24 mouse cellular contexts compared by ENCODE assay signal in the genomic region with DNA sequence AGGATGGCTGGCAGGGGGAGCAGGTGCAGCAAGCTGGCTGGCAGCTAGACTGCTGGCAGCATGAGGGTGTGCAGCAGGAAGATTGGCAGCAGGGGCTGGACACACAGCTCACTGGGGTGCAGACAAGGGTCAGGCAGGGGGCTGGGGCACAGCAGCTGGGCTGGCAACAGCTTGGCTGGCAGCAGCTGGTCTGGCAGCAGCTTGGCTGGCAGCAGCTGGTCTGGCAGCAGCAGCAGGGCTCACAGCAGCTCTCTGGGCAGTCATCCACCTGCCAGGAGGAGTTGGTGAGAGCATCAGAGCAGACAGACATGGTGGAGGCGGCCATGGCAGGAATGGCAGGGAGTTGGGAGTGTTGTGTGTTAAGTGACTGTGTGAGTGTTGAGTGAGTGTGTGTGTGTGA. TPM values are rescaled to one million over a fixed set of nuclear protein-coding genes. Genes with fewer than 3 reads are reported as not detected.
"Had no signal": no experiment of that assay in that cellular context is flagged by ENCODE, and none has a peak within 500 bp of the region (broad histone marks: within the 10 kb centered on the region; RNA-seq: fewer than 3 reads in every experiment).

A gene (minus strand): TSS at position 325 of the 400 bp plus-strand sequence.

RNA-seq across cellular contexts. Expression of the gene that starts here (rescaled TPM):
- total RNA-seq: layer of hippocampus, adult 2 months; layer of hippocampus, postnatal 36 days; left cerebral cortex, adult 2 months; left cerebral cortex, postnatal 10 days; monocyte, adult 5-6 weeks had no signal
- polyA plus RNA-seq: kidney, adult 2 months; kidney, embryonic 14.5 days; kidney, postnatal 0 days; large intestine, adult 2 months; limb, embryonic 10.5 days; limb, embryonic 13.5 days; liver, embryonic 12.5 days; liver, embryonic 15.5 days; lung, embryonic 15.5 days; midbrain, embryonic 10.5 days; midbrain, embryonic 13.5 days; midbrain, embryonic 16.5 days; neural tube, embryonic 12.5 days; neural tube, embryonic 15.5 days; small intestine, adult 2 months; spleen, adult 2 months; stomach, embryonic 16.5 days; testis, adult 2 months; urinary bladder, adult 2 months had no signal
